ENCODE assay signal across 15 mouse cellular contexts in genomic region chr2:163913704-163914103, GRCm38 (mm10). TPM values are rescaled to one million over a fixed set of nuclear protein-coding genes. Genes with fewer than 3 reads are reported as not detected.
DNase-seq lines count a peak whose midpoint lies in the region; ATAC-seq and TF ChIP-seq lines count a peak whose summit lies in the region.
"Had no signal": no experiment of that assay in that cellular context is flagged by ENCODE, and none has a peak within 500 bp of the region (broad histone marks: within the 10 kb centered on the region; RNA-seq: fewer than 3 reads in every experiment).

No protein-coding gene starts in this region.

- TF ChIP-seq CTCF in midbrain, postnatal 0 days (IDR thresholded peaks at IDR 0.05) = no peak

- H3K4me1 ChIP-seq in embryonic facial prominence, embryonic 10.5 days = peaks cover 25% of the 10 kb centered on the region
- H3K4me1 ChIP-seq in hindbrain, embryonic 15.5 days (replicated peaks) = peaks cover 55% of the 10 kb centered on the region
- peaks cover 12% of the 10 kb centered on the region for H3K4me1 ChIP-seq in midbrain, postnatal 0 days (ENCODE audit: insufficient read depth, low read length)
- H3K4me1 ChIP-seq: liver, embryonic 12.5 days had no signal

- WGBS in embryonic facial prominence, embryonic 10.5 days = 28% methylated on average over 7 of the region's 7 CpGs
- WGBS in hindbrain, embryonic 15.5 days = 42% methylated on average over 7 of the region's 7 CpGs
- WGBS in midbrain, postnatal 0 days = 29% methylated on average over 7 of the region's 7 CpGs

- no peaks in the 10 kb centered on the region for H3K9me3 ChIP-seq in embryonic facial prominence, embryonic 10.5 days
- no peaks in the 10 kb centered on the region for H3K9me3 ChIP-seq in hindbrain, embryonic 15.5 days
- H3K9me3 ChIP-seq in midbrain, postnatal 0 days (ENCODE audit: low read length) = no peaks in the 10 kb centered on the region
- H3K9me3 ChIP-seq: embryonic facial prominence, embryonic 15.5 days; liver, embryonic 12.5 days; neural tube, embryonic 12.5 days had no signal

- DNase-seq in frontal cortex, adult 2 months (ENCODE audit: extremely low spot score in 1 of 2, low spot score in 1 of 2) = no peak
- no peak for DNase-seq in embryonic facial prominence, embryonic 10.5 days (ENCODE audit: low spot score)
- DNase-seq in midbrain, postnatal 0 days (ENCODE audit: low spot score) = no peak
- no peak for DNase-seq in frontal cortex, postnatal 36 days (ENCODE audit: low spot score in 2 of 2)
- DNase-seq in heart, postnatal 25 days (ENCODE audit: low spot score) = no peak
- DNase-seq in thymus, postnatal 25 days = no peak
- DNase-seq: adrenal gland, postnatal 14 days; B cell, adult 2 months had no signal

- ATAC-seq in frontal cortex, adult (ENCODE audit: low TSS enrichment) = 0 out of 2 replicates have a peak, but pooled peaks have one; percentile 3
- no peak; the same call in 1 of the 2 replicates for ATAC-seq in hindbrain, embryonic 15.5 days (ENCODE audit: low FRiP score, low read depth)
- ATAC-seq in midbrain, postnatal 0 days (ENCODE audit: low FRiP score) = peak; percentile 25; the same call in 1 of the 2 replicates
- ATAC-seq: liver, embryonic 12.5 days; lung, postnatal 0 days had no signal

- intact Hi-C loops in heart, postnatal 25 days (cut with DNase I) = no loop called here

- H3K4me3 ChIP-seq in embryonic facial prominence, embryonic 10.5 days = peak overlapping the region; percentile 23; the same call in 1 of the 2 replicates
- H3K4me3 ChIP-seq in hindbrain, embryonic 15.5 days = peak overlapping the region; percentile 13
- H3K4me3 ChIP-seq in midbrain, postnatal 0 days (ENCODE audit: low read depth, low read length) = peak overlapping the region; percentile 28
- H3K4me3 ChIP-seq: embryonic facial prominence, embryonic 15.5 days; liver, embryonic 12.5 days; neural tube, embryonic 12.5 days had no signal

- H3K36me3 ChIP-seq in embryonic facial prominence, embryonic 10.5 days (replicated peaks) = no peaks in the 10 kb centered on the region
- no peaks in the 10 kb centered on the region for H3K36me3 ChIP-seq in hindbrain, embryonic 15.5 days
- no peaks in the 10 kb centered on the region for H3K36me3 ChIP-seq in midbrain, postnatal 0 days (ENCODE audit: insufficient read depth, low read length)
- H3K36me3 ChIP-seq: embryonic facial prominence, embryonic 15.5 days; liver, embryonic 12.5 days; neural tube, embryonic 12.5 days had no signal

- no peak overlapping the region for H3K27ac ChIP-seq in embryonic facial prominence, embryonic 10.5 days (replicated peaks)
- H3K27ac ChIP-seq in hindbrain, embryonic 15.5 days (replicated peaks) = peak overlapping the region; percentile 81
- peak overlapping the region; percentile 82 for H3K27ac ChIP-seq in midbrain, postnatal 0 days (ENCODE audit: low read depth, low read length)
- H3K27ac ChIP-seq: embryonic facial prominence, embryonic 15.5 days; liver, embryonic 12.5 days; neural tube, embryonic 12.5 days had no signal

- H3K4me2 ChIP-seq in hindbrain, embryonic 15.5 days = peak overlapping the region; percentile 87
- H3K4me2 ChIP-seq in midbrain, postnatal 0 days (ENCODE audit: low read depth, low read length, poor library complexity, severe bottlenecking) = peak overlapping the region; percentile 64
- H3K4me2 ChIP-seq: embryonic facial prominence, embryonic 15.5 days; liver, embryonic 12.5 days had no signal

- H3K27me3 ChIP-seq in embryonic facial prominence, embryonic 10.5 days (replicated peaks; ENCODE audit: low read depth, poor library complexity, severe bottlenecking) = peaks cover 62% of the 10 kb centered on the region
- peaks cover 2% of the 10 kb centered on the region; the same call in 1 of the 2 replicates for H3K27me3 ChIP-seq in hindbrain, embryonic 15.5 days
- H3K27me3 ChIP-seq in midbrain, postnatal 0 days (ENCODE audit: insufficient read depth, low read length) = no peaks in the 10 kb centered on the region

- no peak overlapping the region for H3K9ac ChIP-seq in hindbrain, embryonic 15.5 days
- H3K9ac ChIP-seq in midbrain, postnatal 0 days (replicated peaks; ENCODE audit: low read length, poor library complexity, severe bottlenecking) = peak overlapping the region; percentile 54
- H3K9ac ChIP-seq: embryonic facial prominence, embryonic 15.5 days; liver, embryonic 12.5 days; neural tube, embryonic 12.5 days had no signal

RNA-seq across cellular contexts. Expression of gene Rims4, which starts 4.8 kb away (rescaled TPM):
- 28.5 and 32.3 TPM in 2 replicates for polyA plus RNA-seq in frontal cortex, adult 2 months (2012; rRNA removed)
- 0.31 and 0.65 TPM in 2 replicates for polyA plus RNA-seq in embryonic facial prominence, embryonic 10.5 days (2016; fragmentation: Nextera tagmentation; extraction: Ambion mirVana)
- 18.2 and 21.5 TPM in 2 replicates for polyA plus RNA-seq in hindbrain, embryonic 15.5 days (2015; fragmentation: Nextera tagmentation; extraction: Ambion mirVana)
- total RNA-seq in midbrain, postnatal 0 days (2014; rRNA removed) = 85.1 and 85.3 TPM in 2 replicates
- 18.4 and 22.8 TPM in 2 replicates for polyA plus RNA-seq in midbrain, postnatal 0 days (2015; fragmentation: Nextera tagmentation; extraction: Ambion mirVana)
- total RNA-seq in heart, postnatal 25 days (2021) = under 1 TPM; 0.31 to 0.39 TPM
- total RNA-seq: megakaryocyte-erythroid progenitor cell, adult 5-6 weeks had no signal

Comparison
In these comparisons a context has a peak if more than half of its experiments do, and no peak if none do; other contexts are left out.
1. RNA of gene Rims4, which starts 4.8 kb away (polyA plus RNA-seq): 28.5 to 32.3 TPM in frontal cortex, adult 2 months, 18.4 to 22.8 TPM in midbrain, postnatal 0 days and 18.2 to 21.5 TPM in hindbrain, embryonic 15.5 days; 0.31 to 0.65 TPM in embryonic facial prominence, embryonic 10.5 days; every median in the first group is over 10 times any median in the second.
2. Peak in every context shown above with its lines, with median percentiles within 50 percentile points of each other: H3K4me3 ChIP-seq.